Mouse (Mus musculus): Measurements from ENCODE around the gene Hoxd10. TPM values are rescaled to one million over a fixed set of nuclear protein-coding genes. Genes with fewer than 3 reads are reported as not detected.
A peak's percentile ranks its signal among the peaks of the same experiment; 100 is the strongest.

The Hoxd10 gene
- total and polyA plus RNA-seq, 2 experiments from 2014 or later: 0.22 TPM; not detected in 1

DNA sequence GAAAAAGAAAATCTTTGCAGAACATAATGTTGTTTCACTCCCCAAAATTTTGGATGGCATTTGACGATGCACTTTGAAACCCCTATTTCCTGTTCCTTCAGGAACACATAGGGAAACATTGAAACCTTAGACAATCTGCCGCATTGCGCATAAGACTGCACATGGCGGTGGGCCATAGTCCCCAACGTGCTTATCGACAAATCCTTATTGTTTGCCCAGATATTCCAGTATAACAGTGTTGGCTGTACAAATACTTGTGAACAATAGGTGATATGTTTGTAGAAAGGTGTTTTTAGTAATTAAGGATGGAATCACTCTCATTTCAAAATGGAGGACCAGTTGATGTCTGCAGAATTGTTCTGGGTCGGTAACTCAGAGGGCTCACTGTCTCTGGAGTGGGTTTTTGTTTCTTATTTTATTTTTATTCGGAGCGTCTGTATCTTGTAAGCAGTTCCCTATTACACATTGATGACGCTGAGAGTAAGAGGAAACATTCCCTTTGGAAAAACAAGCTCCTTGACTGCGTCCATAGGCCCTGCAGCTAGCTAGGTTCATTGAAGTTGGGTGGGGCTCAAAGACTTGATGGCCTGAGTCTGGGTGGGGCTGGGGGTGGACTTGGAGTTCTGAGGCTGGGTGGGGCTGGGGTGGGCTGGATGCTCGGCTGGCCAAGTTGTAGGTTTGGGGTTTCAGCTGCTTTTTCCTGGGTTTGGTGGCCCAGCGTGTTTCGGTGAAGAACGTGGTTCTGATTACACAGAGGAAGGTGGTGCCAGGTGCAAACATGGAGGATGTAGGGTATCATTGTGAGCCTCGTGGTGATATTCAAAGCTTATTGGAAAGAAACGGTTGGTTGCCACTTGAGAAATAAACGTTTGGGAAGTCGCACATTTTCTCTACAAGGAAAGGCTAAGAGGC lies 21.8 kb downstream of the Hoxd10 start:
- DNase-seq (ENCODE audit: low spot score) (no peak), ATAC-seq (ENCODE audit: low FRiP score) (no peak)
- no peaks in the 10 kb centered on the region for H3K9me3 ChIP-seq (ENCODE audit: low read length)
- H3K9ac ChIP-seq (replicated peaks; ENCODE audit: low read length, poor library complexity, severe bottlenecking): no peak overlapping the region
- H3K27ac ChIP-seq (ENCODE audit: low read depth, low read length): no peak overlapping the region
- 4% methylated on average over 19 of the region's 19 CpGs for WGBS
- peaks cover 93% of the 10 kb centered on the region for H3K27me3 ChIP-seq (ENCODE audit: insufficient read depth, low read length)
- H3K4me2 ChIP-seq (ENCODE audit: low read depth, low read length, poor library complexity, severe bottlenecking): no peak overlapping the region
- no peak overlapping the region for H3K4me3 ChIP-seq (ENCODE audit: low read depth, low read length)
- no peaks in the 10 kb centered on the region for H3K36me3 ChIP-seq (ENCODE audit: insufficient read depth, low read length)
- H3K4me1 ChIP-seq (ENCODE audit: insufficient read depth, low read length): no peaks in the 10 kb centered on the region
- TF ChIP-seq CTCF (IDR thresholded peaks at IDR 0.05): no peak

DNA sequence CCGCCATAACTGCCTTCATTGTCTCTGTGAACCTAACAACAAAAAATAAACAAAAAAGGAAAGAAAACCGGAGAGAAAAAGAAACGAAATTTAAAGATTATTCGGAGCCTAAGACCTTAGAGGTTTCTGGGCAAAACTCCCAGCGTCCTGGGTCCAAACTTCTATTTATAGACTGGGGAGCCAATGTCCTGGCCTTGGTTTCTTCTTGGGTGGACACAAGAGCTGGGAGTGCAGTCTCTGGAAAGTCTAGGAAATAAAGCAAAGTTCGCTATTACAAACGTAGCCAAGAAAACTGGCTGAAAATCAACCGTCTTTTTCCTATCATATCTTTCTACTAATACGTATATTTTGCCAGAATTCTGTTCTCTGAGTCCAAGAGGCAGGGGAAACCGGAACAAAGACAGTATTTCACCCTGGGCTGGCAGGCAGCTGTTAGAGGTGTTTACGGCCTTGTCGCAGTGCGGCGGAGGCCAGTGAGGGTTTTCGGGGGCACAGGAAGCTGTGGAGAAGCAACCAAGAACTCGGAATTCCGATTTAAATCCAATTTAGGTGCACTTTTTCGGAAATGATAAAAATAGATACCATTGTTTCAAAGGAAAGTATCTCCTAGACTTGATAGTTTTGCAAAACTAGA lies 22.5 kb downstream of the Hoxd10 start:
- Histone ChIP-seq H3K36me3 (ENCODE audit: insufficient read depth, low read length) (no peaks in the 10 kb centered on the region), H3K9ac (replicated peaks; ENCODE audit: low read length, poor library complexity, severe bottlenecking) (no peak overlapping the region), H3K4me1 (ENCODE audit: insufficient read depth, low read length) (no peaks in the 10 kb centered on the region), H3K9me3 (ENCODE audit: low read length) (no peaks in the 10 kb centered on the region), H3K27ac (ENCODE audit: low read depth, low read length) (no peak overlapping the region), H3K4me2 (ENCODE audit: low read depth, low read length, poor library complexity, severe bottlenecking) (no peak overlapping the region), H3K27me3 (ENCODE audit: insufficient read depth, low read length) (peaks cover 93% of the 10 kb centered on the region), H3K4me3 (ENCODE audit: low read depth, low read length) (no peak overlapping the region)
- no peak for TF ChIP-seq CTCF (IDR thresholded peaks at IDR 0.05)
- ATAC-seq (ENCODE audit: low FRiP score): no peak
- 4% methylated on average over 18 of the region's 18 CpGs for WGBS
- DNase-seq (ENCODE audit: low spot score): no peak

DNA sequence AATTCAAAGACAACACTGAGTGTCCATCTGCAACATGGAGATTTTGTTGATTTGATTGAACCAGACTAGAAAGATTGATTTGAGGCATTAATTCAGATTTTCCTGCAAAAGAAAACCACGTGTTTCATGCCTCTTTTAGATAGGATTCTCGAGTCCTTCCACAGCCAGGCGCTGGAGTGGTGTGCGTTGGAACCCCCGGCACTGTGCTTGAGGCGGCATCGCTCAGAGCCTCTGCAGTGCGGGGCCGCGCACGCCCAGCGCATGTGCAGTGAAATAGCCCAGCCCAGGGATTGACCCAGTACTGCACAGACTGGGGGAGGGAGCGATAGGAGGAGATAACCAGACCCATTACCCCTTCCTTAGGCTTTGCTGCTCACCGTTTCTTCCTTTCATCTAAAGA lies 23.2 kb downstream of the Hoxd10 start:
- Histone ChIP-seq H3K27me3 (ENCODE audit: insufficient read depth, low read length) (peaks cover 93% of the 10 kb centered on the region), H3K27ac (ENCODE audit: low read depth, low read length) (no peak overlapping the region), H3K9ac (replicated peaks; ENCODE audit: low read length, poor library complexity, severe bottlenecking) (no peak overlapping the region), H3K4me3 (ENCODE audit: low read depth, low read length) (no peak overlapping the region), H3K36me3 (ENCODE audit: insufficient read depth, low read length) (no peaks in the 10 kb centered on the region), H3K4me2 (ENCODE audit: low read depth, low read length, poor library complexity, severe bottlenecking) (no peak overlapping the region), H3K4me1 (ENCODE audit: insufficient read depth, low read length) (no peaks in the 10 kb centered on the region), H3K9me3 (ENCODE audit: low read length) (no peaks in the 10 kb centered on the region)
- ATAC-seq (ENCODE audit: low FRiP score) (no peak), DNase-seq (ENCODE audit: low spot score) (no peak)
- no peak for TF ChIP-seq CTCF (IDR thresholded peaks at IDR 0.05)
- 2% methylated on average over 14 of the region's 14 CpGs for WGBS

DNA sequence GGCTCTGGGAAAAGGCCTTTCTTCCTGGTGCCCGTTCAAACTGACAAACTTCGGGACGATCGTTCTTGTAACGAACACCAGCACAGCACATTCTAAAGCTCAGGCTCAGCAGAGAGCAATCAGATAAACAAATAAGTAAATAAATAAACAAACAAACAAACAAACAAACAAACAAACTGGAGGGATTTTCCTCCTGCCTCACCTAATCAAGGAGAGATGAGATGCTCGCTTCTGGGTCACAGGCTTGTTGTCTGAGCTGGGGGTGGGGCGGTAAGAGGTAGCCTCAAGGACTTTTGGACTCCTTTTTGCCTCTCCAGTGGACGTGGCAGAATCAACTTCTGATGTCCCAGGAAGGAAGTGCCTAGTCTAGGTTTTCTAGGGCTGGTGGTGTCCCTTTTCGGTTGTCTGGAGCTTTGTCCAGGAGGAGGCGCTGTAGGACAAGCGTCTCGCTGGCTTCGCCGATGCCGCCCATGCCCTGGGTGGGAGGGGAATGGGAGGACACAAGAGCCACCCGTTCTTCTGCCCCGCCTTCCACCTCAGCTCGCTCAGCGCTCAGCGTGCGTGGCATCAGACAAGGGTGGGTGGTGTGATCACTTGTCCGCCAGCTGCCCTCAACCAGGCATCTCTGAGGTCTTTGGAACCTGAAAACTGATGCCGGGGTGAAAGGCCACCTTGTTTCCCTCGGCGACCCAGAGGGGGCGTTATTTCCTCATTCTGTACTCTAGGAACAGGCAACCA lies 23.9 kb downstream of the Hoxd10 start:
- peak overlapping the region; percentile 12; the same call in 1 of the 2 replicates for H3K4me3 ChIP-seq (ENCODE audit: low read depth, low read length)
- H3K4me2 ChIP-seq (ENCODE audit: low read depth, low read length, poor library complexity, severe bottlenecking): peak overlapping the region; percentile 41
- peak; percentile 92 for DNase-seq (ENCODE audit: low spot score)

DNA sequence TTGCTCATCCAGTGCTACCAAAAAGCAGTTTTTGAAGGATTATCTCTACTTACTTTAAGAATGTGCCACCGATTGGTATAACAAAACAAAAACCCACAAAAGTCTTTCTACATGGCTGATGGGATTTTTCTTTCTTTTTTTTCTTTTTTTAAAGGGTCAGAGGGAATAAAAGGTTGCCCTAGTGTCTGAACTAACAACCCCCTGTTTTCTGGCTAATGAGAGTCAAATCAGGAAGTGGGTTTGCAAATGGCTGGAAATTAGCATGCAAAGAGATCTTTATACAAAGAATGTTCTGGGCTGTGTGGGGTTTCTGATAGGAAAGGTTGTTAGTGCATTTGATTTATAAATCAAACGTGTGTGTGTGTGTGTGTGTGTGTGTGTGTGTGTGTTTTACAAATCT lies 28.7 kb downstream of the Hoxd10 start:
- Histone ChIP-seq H3K9ac (replicated peaks; ENCODE audit: low read length, poor library complexity, severe bottlenecking) (no peak overlapping the region), H3K27me3 (ENCODE audit: insufficient read depth, low read length) (peaks cover 97% of the 10 kb centered on the region), H3K27ac (ENCODE audit: low read depth, low read length) (no peak overlapping the region), H3K4me3 (ENCODE audit: low read depth, low read length) (no peak overlapping the region), H3K4me2 (ENCODE audit: low read depth, low read length, poor library complexity, severe bottlenecking) (no peak overlapping the region), H3K9me3 (ENCODE audit: low read length) (no peaks in the 10 kb centered on the region), H3K36me3 (ENCODE audit: insufficient read depth, low read length) (no peaks in the 10 kb centered on the region), H3K4me1 (ENCODE audit: insufficient read depth, low read length) (no peaks in the 10 kb centered on the region)
- ATAC-seq (ENCODE audit: low FRiP score) (no peak), DNase-seq (ENCODE audit: low spot score) (no peak)
- 8% methylated on average over 2 of the region's 2 CpGs for WGBS
- TF ChIP-seq CTCF (IDR thresholded peaks at IDR 0.05): no peak

More for the DNA sequence above, 23.9 kb downstream of the Hoxd10 start:
- Histone ChIP-seq H3K27me3 (ENCODE audit: insufficient read depth, low read length) (peaks cover 91% of the 10 kb centered on the region), H3K27ac (ENCODE audit: low read depth, low read length) (no peak overlapping the region), H3K36me3 (ENCODE audit: insufficient read depth, low read length) (no peaks in the 10 kb centered on the region), H3K9me3 (ENCODE audit: low read length) (no peaks in the 10 kb centered on the region), H3K4me1 (ENCODE audit: insufficient read depth, low read length) (no peaks in the 10 kb centered on the region), H3K9ac (replicated peaks; ENCODE audit: low read length, poor library complexity, severe bottlenecking) (no peak overlapping the region)
- WGBS: 2% methylated on average over 26 of the region's 26 CpGs
- TF ChIP-seq CTCF (IDR thresholded peaks at IDR 0.05): peak; percentile 85
- 0 out of 2 replicates have a peak, but pooled peaks have one; percentile 27 for ATAC-seq (ENCODE audit: low FRiP score)

Measured in midbrain, postnatal 0 days (tissue).